Mouse (Mus musculus): Measurements from ENCODE around the gene Zfp639.

Gene Zfp639

DNA sequence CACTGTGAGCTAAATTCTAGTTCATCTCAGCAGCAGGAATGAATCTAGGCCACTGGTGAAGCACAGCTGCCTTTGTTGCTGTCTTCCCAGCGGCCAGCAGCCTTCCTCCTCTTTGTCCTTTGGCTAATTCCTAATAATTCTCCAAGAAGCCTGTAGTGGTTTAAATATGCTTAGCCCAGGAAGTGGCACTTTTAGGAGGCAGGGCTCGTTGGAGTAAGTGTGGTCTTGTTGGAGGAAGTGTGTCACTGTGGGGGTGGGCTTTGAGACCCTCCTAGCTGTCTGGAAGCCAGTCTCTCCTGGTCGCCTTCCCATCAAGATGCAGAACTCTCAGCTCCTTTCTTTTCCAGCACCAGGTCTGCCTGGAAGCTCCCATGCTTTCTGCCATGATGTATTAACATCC, 4.2 kb upstream of the Zfp639 start:
- DNase-seq (ENCODE audit: low spot score in 2 of 2), result no peak

GRCm38 (mm10) chr3:32506366-32507225, 3.5 kb upstream of the Zfp639 start:
- DNase-seq (ENCODE audit: low spot score in 2 of 2), result no peak

GRCm38 (mm10) chr3:32508666-32509324, 1.3 kb upstream of the Zfp639 start:
- DNase-seq (ENCODE audit: low spot score in 2 of 2), result peak; percentile 44 to 60

DNA sequence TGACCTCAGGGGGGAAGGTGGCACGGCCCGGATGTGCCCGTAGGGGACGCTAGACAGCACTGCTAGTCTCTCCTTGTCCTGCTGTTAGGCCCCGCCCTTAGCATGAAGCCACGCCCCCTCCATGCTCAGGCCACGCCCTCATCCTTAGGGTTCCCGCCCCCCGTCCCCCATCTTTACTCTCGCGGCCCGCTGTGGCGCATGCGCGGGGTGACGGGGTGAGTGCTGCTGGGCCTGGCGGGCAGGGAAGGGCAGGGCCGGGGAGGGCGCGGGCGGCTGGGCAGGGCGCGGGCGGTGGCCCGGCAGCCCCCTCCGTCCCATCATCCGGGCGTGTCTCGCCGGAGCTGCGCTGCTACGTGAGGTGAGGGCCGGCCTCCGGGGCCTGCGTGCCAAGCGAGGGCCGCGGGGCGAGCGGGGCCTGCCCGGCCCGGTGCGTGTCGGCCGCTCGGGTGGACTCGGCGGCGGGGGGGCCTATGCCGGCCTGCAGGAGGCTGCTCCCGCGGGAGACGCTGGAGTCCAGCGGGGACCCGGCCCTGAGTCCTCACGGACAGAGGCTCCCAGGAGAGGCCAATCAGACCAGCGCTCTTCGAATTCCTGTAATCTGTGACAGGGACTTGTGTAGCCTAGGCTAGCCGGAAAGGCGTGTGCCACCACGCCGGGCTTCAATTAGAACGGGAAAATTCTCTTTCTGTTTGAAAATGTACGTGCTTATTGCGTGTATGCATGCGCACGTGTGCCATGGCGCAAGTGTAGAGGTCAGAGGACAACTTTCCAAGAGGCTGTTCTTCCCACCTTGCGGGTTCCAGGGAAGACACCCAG, 524 bp downstream of the Zfp639 start:
- DNase-seq (ENCODE audit: low spot score in 2 of 2), result peak; percentile 91

GRCm38 (mm10) chr3:32511191-32511550, 1.1 kb downstream of the Zfp639 start:
- DNase-seq (ENCODE audit: low spot score in 2 of 2), result peak in 1 of 2 experiments; percentile 13

DNA sequence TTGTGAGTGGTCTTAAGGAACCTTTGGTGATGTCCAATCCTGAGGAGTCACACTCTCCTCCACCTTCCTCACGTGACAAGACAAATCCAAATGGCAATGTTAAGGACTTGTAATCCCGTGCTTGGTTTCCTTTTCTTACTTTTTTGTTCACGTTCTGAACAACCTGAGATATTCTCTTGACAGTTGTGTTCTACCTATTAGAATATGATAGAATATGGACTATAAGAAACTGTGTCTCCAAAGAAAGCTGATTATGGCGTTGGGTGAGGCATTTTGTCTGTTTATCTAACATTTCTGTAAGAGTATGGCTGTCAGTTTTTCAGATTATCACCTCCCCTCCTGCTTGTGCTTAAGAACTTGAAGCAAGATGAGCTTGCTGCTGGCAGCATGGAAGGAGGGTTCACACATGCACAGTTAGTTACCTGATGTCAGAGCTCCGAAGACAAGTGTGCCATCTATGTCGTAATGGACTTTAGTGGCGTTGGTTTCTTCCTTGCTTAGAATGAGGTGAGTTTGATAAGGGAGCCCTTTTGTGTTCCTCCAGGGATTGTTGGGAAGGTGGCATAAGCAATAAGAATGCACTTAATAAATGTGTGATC, 2.7 kb downstream of the Zfp639 start:
- no peak for DNase-seq (ENCODE audit: low spot score in 2 of 2)

GRCm38 (mm10) chr3:32513528-32513927, 3.5 kb downstream of the Zfp639 start:
- no peak for DNase-seq (ENCODE audit: low spot score in 2 of 2)

- DNase-seq (ENCODE audit: low spot score in 2 of 2), result no peak
Observed at GRCm38 (mm10) chr3:32527181-32527580, 17.1 kb downstream of the Zfp639 start.

DNA sequence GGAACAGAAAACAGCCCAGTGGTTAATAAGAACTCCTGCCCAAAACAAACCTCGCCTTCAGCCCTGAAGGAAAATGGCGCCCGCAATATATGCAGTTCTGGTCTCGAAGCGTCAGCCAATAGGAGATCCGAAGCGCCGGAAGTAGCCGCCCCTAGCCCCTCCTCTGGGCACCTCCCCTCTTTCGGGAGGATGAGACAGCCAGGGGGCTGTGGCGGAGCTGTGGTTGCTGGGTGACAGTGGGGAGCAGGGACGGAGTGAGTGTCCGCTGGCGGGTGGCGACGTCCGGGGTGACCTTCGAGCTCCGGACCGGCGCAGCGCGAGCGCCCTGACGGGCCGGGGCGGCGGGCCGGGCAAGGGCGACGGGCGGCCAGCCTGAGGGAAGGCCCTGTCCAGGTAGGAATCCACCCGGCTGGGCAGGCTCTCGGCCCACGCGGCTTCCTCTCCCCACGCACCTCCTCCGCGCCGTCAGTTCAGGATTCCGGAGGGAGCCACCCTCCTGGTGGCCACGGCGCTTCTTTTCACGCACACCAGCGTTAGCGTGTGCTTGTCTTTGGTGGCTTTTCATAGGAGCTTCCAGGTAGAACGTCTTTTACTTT, 19.3 kb downstream of the Zfp639 start, which contains the start of gene Mfn1:
Mfn1 (plus strand) TSS at position 163 of the 596 bp plus-strand sequence.
- peak; percentile 88 to 90 for DNase-seq (ENCODE audit: low spot score in 2 of 2)

GRCm38 (mm10) chr3:32530041-32530440, 20.0 kb downstream of the Zfp639 start:
- DNase-seq (ENCODE audit: low spot score in 2 of 2), result no peak

DNA sequence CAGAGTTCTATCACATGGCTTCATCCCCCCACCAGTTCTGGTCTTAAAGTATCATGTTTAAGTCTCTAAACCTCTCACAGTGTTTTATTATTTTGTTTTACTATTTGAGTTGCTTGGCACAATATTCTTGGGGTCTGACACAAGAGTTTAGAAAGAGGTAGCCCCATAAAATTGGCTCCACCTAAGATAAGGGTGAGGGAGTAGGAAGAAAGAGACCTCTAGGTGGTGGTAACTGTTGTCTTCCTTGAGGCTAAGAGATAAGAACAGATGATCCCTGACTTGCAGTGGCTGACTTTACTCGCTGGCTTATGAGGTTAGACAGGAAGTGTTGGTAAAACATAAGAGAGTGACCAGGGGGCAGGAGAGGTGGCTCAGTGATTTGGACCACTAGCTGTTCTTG, 25.6 kb downstream of the Zfp639 start:
- DNase-seq (ENCODE audit: low spot score in 2 of 2), result no peak

DNA sequence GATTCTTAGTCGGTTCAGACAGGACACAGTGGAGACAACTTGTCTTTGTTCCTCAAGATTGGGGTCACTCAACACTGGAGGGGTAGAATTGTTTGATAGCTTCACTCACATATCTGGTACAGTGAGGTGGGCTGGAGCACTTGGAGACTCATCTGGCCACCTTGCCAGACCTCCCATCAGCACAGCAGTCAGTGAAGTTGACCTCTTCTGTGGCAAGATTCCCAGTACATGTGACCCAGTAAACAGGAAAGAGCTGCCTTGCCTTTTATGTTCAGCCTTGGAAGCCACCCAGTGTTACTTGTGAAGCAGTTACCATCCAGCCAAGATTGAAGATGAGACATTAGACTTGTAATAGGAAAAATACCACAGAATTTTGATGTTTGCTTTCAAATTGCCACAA, 27.5 kb downstream of the Zfp639 start:
- DNase-seq (ENCODE audit: low spot score in 2 of 2), result peak in 1 of 2 experiments; percentile 11

DNA sequence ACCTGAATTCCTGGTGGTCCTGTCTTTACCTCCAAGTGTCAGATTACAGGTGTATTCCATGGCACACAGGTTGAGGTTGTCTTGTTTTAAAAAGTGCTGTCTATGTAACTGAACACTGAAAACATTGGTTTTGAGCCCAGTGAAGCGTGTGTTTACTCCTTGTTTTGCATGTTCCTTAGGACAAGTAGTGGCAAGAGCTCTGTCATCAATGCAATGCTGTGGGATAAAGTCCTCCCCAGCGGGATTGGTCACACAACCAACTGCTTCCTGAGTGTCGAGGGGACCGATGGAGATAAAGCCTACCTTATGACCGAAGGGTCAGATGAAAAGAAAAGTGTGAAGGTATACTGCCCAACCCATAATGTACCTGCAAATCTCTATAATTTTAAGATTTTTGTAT, 28.0 kb downstream of the Zfp639 start:
- DNase-seq (ENCODE audit: low spot score in 2 of 2), result no peak

DNA sequence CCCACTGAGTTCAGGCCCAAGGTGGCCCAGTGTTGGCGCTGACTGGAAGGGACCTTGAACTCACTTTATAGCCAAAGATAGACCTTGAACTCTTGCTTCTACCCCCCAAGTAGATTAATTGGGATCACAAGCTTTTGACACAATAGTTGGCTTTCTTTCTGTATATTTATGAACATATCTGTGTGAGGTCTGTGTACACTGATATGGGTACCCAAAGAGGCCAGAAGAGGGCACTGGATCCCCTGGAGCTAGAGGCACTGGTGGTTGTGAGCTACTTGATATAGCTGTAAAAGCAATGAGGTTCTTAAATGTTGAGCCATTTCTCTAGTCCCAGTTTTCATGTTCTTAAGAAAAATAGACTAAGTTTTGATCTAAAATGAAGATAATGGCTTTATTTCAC, 43.0 kb downstream of the Zfp639 start:
- no peak for DNase-seq (ENCODE audit: low spot score in 2 of 2)

DNA sequence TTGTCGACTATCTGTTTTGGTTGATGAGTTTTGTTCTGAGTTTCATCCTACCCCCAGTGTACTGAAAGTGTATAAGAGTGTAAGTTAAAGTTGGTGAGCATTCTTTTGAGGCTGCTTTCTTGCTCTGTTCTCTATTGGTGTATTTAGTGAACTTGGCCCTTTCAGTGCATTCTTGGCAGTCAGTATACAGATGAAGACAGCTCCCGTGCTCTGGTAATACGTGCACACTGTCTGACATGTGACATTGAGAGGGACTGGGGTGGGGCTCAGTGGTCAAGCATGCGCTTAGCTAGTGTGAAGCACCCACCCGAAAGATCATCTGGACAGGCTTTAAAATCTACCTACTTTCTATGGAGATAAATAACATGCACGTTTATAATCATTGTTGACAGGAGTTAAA, 53.3 kb downstream of the Zfp639 start:
- DNase-seq (ENCODE audit: low spot score in 2 of 2), result no peak

Data from frontal cortex, postnatal 14 days (tissue).